Mouse (Mus musculus): ENCODE measurements at regions not wholly inside any gene's neighbourhood (a gene's known extent, or its start where the extent isn't known, plus 50 kb on each side); places are given as distances from the start of the nearest gene placed in this dataset.

- DNase-seq (ENCODE audit: low spot score) (no peak), ATAC-seq (replicated peaks; ENCODE audit: low FRiP score, low TSS enrichment, low read depth) (no peak)
- Histone ChIP-seq H3K4me1 (replicated peaks; ENCODE audit: control insufficient read depth, insufficient read depth, low read length) (no peaks in the 10 kb centered on the region), H3K27me3 (replicated peaks; ENCODE audit: control insufficient read depth, insufficient read depth, low read length) (no peaks in the 10 kb centered on the region), H3K9ac (ENCODE audit: low read length) (no peak overlapping the region), H3K36me3 (ENCODE audit: control insufficient read depth, insufficient read depth, low read length) (no peaks in the 10 kb centered on the region), H3K27ac (ENCODE audit: low read depth) (no peak overlapping the region), H3K4me3 (ENCODE audit: low read depth, low read length) (no peak overlapping the region), H3K9me3 (ENCODE audit: control insufficient read depth, low read length) (no peaks in the 10 kb centered on the region), H3K4me2 (ENCODE audit: low read length) (no peak overlapping the region)
- 67% methylated on average over 5 of the region's 5 CpGs for WGBS
Observed at GRCm38 (mm10) chr3:36743399-36743798, 53.4 kb upstream of the Trpc3 start.

GRCm38 (mm10) chr3:36754358-36754950, 64.5 kb upstream of the Trpc3 start:
- no peaks in the 10 kb centered on the region for H3K4me1 ChIP-seq (replicated peaks; ENCODE audit: control insufficient read depth, insufficient read depth, low read length)
- 60% methylated on average over 7 of the region's 7 CpGs for WGBS

GRCm38 (mm10) chr3:36762065-36762653, 72.2 kb upstream of the Trpc3 start:
- 94% methylated on average over 6 of the region's 6 CpGs for WGBS
- ATAC-seq (replicated peaks; ENCODE audit: low FRiP score, low TSS enrichment, low read depth) = no peak
- H3K4me1 ChIP-seq (replicated peaks; ENCODE audit: control insufficient read depth, insufficient read depth, low read length) = no peaks in the 10 kb centered on the region

More at GRCm38 (mm10) chr3:36754358-36754950, 64.5 kb upstream of the Trpc3 start:
- no peak overlapping the region for H3K9ac ChIP-seq (ENCODE audit: low read length)
- H3K9me3 ChIP-seq (ENCODE audit: control insufficient read depth, low read length) = 0 out of 2 replicates have a peak, but pooled peaks cover 5% of the 10 kb centered on the region
- no peak for DNase-seq (ENCODE audit: low spot score)
- no peak for ATAC-seq (replicated peaks; ENCODE audit: low FRiP score, low TSS enrichment, low read depth)
- H3K4me3 ChIP-seq (ENCODE audit: low read depth, low read length) = no peak overlapping the region
- H3K27me3 ChIP-seq (replicated peaks; ENCODE audit: control insufficient read depth, insufficient read depth, low read length) = no peaks in the 10 kb centered on the region
- no peak overlapping the region for H3K4me2 ChIP-seq (ENCODE audit: low read length)
- H3K27ac ChIP-seq (ENCODE audit: low read depth) = no peak overlapping the region
- H3K36me3 ChIP-seq (ENCODE audit: control insufficient read depth, insufficient read depth, low read length) = no peaks in the 10 kb centered on the region

GRCm38 (mm10) chr3:36762847-36763246, 72.9 kb upstream of the Trpc3 start:
- H3K27me3 ChIP-seq (replicated peaks; ENCODE audit: control insufficient read depth, insufficient read depth, low read length) = no peaks in the 10 kb centered on the region
- DNase-seq (ENCODE audit: low spot score) (no peak), ATAC-seq (replicated peaks; ENCODE audit: low FRiP score, low TSS enrichment, low read depth) (no peak)
- H3K36me3 ChIP-seq (ENCODE audit: control insufficient read depth, insufficient read depth, low read length) = no peaks in the 10 kb centered on the region
- H3K4me3 ChIP-seq (ENCODE audit: low read depth, low read length) = no peak overlapping the region
- no peak overlapping the region for H3K9ac ChIP-seq (ENCODE audit: low read length)
- no peaks in the 10 kb centered on the region for H3K4me1 ChIP-seq (replicated peaks; ENCODE audit: control insufficient read depth, insufficient read depth, low read length)
- no peak overlapping the region for H3K27ac ChIP-seq (ENCODE audit: low read depth)
- H3K9me3 ChIP-seq (ENCODE audit: control insufficient read depth, low read length) = no peaks in the 10 kb centered on the region
- H3K4me2 ChIP-seq (ENCODE audit: low read length) = no peak overlapping the region
- 78% methylated on average over 3 of the region's 3 CpGs for WGBS

More at GRCm38 (mm10) chr3:36762065-36762653, 72.2 kb upstream of the Trpc3 start:
- H3K27ac ChIP-seq (ENCODE audit: low read depth) = no peak overlapping the region
- H3K9me3 ChIP-seq (ENCODE audit: control insufficient read depth, low read length) = no peaks in the 10 kb centered on the region
- DNase-seq (ENCODE audit: low spot score) = no peak
- no peak overlapping the region for H3K4me2 ChIP-seq (ENCODE audit: low read length)
- no peaks in the 10 kb centered on the region for H3K36me3 ChIP-seq (ENCODE audit: control insufficient read depth, insufficient read depth, low read length)
- H3K4me3 ChIP-seq (ENCODE audit: low read depth, low read length) = no peak overlapping the region
- no peaks in the 10 kb centered on the region for H3K27me3 ChIP-seq (replicated peaks; ENCODE audit: control insufficient read depth, insufficient read depth, low read length)
- no peak overlapping the region for H3K9ac ChIP-seq (ENCODE audit: low read length)

GRCm38 (mm10) chr3:36764741-36765140, 74.8 kb upstream of the Trpc3 start:
- Histone ChIP-seq H3K9ac (ENCODE audit: low read length) (no peak overlapping the region), H3K4me3 (ENCODE audit: low read depth, low read length) (no peak overlapping the region), H3K4me1 (replicated peaks; ENCODE audit: control insufficient read depth, insufficient read depth, low read length) (no peaks in the 10 kb centered on the region), H3K27ac (ENCODE audit: low read depth) (no peak overlapping the region), H3K36me3 (ENCODE audit: control insufficient read depth, insufficient read depth, low read length) (no peaks in the 10 kb centered on the region), H3K27me3 (replicated peaks; ENCODE audit: control insufficient read depth, insufficient read depth, low read length) (no peaks in the 10 kb centered on the region), H3K9me3 (ENCODE audit: control insufficient read depth, low read length) (no peaks in the 10 kb centered on the region), H3K4me2 (ENCODE audit: low read length) (no peak overlapping the region)
- DNase-seq (ENCODE audit: low spot score) (no peak), ATAC-seq (replicated peaks; ENCODE audit: low FRiP score, low TSS enrichment, low read depth) (no peak)
- WGBS = 62% methylated on average over 2 of the region's 2 CpGs

GRCm38 (mm10) chr3:36770096-36770495, 80.1 kb upstream of the Trpc3 start:
- Histone ChIP-seq H3K4me2 (ENCODE audit: low read length) (no peak overlapping the region), H3K9ac (ENCODE audit: low read length) (no peak overlapping the region), H3K27ac (ENCODE audit: low read depth) (no peak overlapping the region), H3K9me3 (ENCODE audit: control insufficient read depth, low read length) (no peaks in the 10 kb centered on the region), H3K4me1 (replicated peaks; ENCODE audit: control insufficient read depth, insufficient read depth, low read length) (no peaks in the 10 kb centered on the region), H3K36me3 (ENCODE audit: control insufficient read depth, insufficient read depth, low read length) (no peaks in the 10 kb centered on the region), H3K27me3 (replicated peaks; ENCODE audit: control insufficient read depth, insufficient read depth, low read length) (no peaks in the 10 kb centered on the region), H3K4me3 (ENCODE audit: low read depth, low read length) (no peak overlapping the region)
- ATAC-seq (replicated peaks; ENCODE audit: low FRiP score, low TSS enrichment, low read depth) = no peak
- DNase-seq (ENCODE audit: low spot score) = no peak
- 58% methylated on average over 1 of the region's 1 CpGs for WGBS

GRCm38 (mm10) chr3:36771011-36771410, 81.0 kb upstream of the Trpc3 start:
- Histone ChIP-seq H3K27me3 (replicated peaks; ENCODE audit: control insufficient read depth, insufficient read depth, low read length) (no peaks in the 10 kb centered on the region), H3K9ac (ENCODE audit: low read length) (no peak overlapping the region), H3K4me1 (replicated peaks; ENCODE audit: control insufficient read depth, insufficient read depth, low read length) (no peaks in the 10 kb centered on the region), H3K36me3 (ENCODE audit: control insufficient read depth, insufficient read depth, low read length) (no peaks in the 10 kb centered on the region), H3K27ac (ENCODE audit: low read depth) (no peak overlapping the region), H3K9me3 (ENCODE audit: control insufficient read depth, low read length) (no peaks in the 10 kb centered on the region), H3K4me3 (ENCODE audit: low read depth, low read length) (no peak overlapping the region), H3K4me2 (ENCODE audit: low read length) (no peak overlapping the region)
- 67% methylated on average over 4 of the region's 4 CpGs for WGBS
- ATAC-seq (replicated peaks; ENCODE audit: low FRiP score, low TSS enrichment, low read depth) (no peak), DNase-seq (ENCODE audit: low spot score) (no peak)

- Histone ChIP-seq H3K9ac (ENCODE audit: low read length) (no peak overlapping the region), H3K27ac (ENCODE audit: low read depth) (no peak overlapping the region), H3K9me3 (ENCODE audit: control insufficient read depth, low read length) (no peaks in the 10 kb centered on the region), H3K36me3 (ENCODE audit: control insufficient read depth, insufficient read depth, low read length) (no peaks in the 10 kb centered on the region), H3K4me2 (ENCODE audit: low read length) (no peak overlapping the region), H3K4me1 (replicated peaks; ENCODE audit: control insufficient read depth, insufficient read depth, low read length) (no peaks in the 10 kb centered on the region), H3K27me3 (replicated peaks; ENCODE audit: control insufficient read depth, insufficient read depth, low read length) (no peaks in the 10 kb centered on the region), H3K4me3 (ENCODE audit: low read depth, low read length) (no peak overlapping the region)
- WGBS = 38% methylated on average over 4 of the region's 4 CpGs
- DNase-seq (ENCODE audit: low spot score) (no peak), ATAC-seq (replicated peaks; ENCODE audit: low FRiP score, low TSS enrichment, low read depth) (no peak)
Observed at GRCm38 (mm10) chr3:36774023-36774422, 84.1 kb upstream of the Trpc3 start.

- H3K4me3 ChIP-seq (ENCODE audit: low read depth, low read length) = no peak overlapping the region
- no peak overlapping the region for H3K27ac ChIP-seq (ENCODE audit: low read depth)
- no peak overlapping the region for H3K9ac ChIP-seq (ENCODE audit: low read length)
- DNase-seq (ENCODE audit: low spot score) (no peak), ATAC-seq (replicated peaks; ENCODE audit: low FRiP score, low TSS enrichment, low read depth) (no peak)
- H3K36me3 ChIP-seq (ENCODE audit: control insufficient read depth, insufficient read depth, low read length) = no peaks in the 10 kb centered on the region
- no peak overlapping the region for H3K4me2 ChIP-seq (ENCODE audit: low read length)
- H3K4me1 ChIP-seq (replicated peaks; ENCODE audit: control insufficient read depth, insufficient read depth, low read length) = no peaks in the 10 kb centered on the region
- no peaks in the 10 kb centered on the region for H3K27me3 ChIP-seq (replicated peaks; ENCODE audit: control insufficient read depth, insufficient read depth, low read length)
- no peaks in the 10 kb centered on the region for H3K9me3 ChIP-seq (ENCODE audit: control insufficient read depth, low read length)
- 60% methylated on average over 7 of the region's 7 CpGs for WGBS
Observed at GRCm38 (mm10) chr3:36778448-36778847, 84.5 kb upstream of the 4932438A13Rik start.

Measured in intestine, embryonic 14.5 days (tissue).